ENCODE assay signal across 9 mouse cellular contexts in genomic region chr8:108915425-108915824, GRCm38 (mm10).
DNase-seq lines count a peak whose midpoint lies in the region; ATAC-seq lines count a peak whose summit lies in the region.
"Had no signal": no experiment of that assay in that cellular context is flagged by ENCODE, and none has a peak within 500 bp of the region (broad histone marks: within the 10 kb centered on the region; RNA-seq: fewer than 3 reads in every experiment).

No protein-coding gene starts in this region.

- no peak overlapping the region for H3K9ac ChIP-seq in stomach, embryonic 14.5 days (replicated peaks; ENCODE audit: low read depth, low read length)

- peaks cover 18% of the 10 kb centered on the region for H3K4me1 ChIP-seq in stomach, embryonic 14.5 days (ENCODE audit: control insufficient read depth, insufficient read depth, low read length)

- DNase-seq in CD4-positive, CD25-positive, alpha-beta regulatory T cell, adult 2 months (ENCODE audit: low read depth, low spot score), result peak; percentile 14
- DNase-seq in lung, postnatal 10 days, result peak; percentile 35
- no peak for DNase-seq in lung, adult 18-20 months
- DNase-seq in kidney, postnatal 10 days, result peak; percentile 53
- no peak for DNase-seq in T-cell, adult 2 months (ENCODE audit: low spot score)
- no peak for DNase-seq in urinary bladder, postnatal 4 days (ENCODE audit: low spot score in 2 of 2)
- DNase-seq: thymus, adult 18-20 months had no signal

- peak overlapping the region; percentile 89 for H3K27ac ChIP-seq in stomach, embryonic 14.5 days (ENCODE audit: low read length)

- no peaks in the 10 kb centered on the region for H3K27me3 ChIP-seq in stomach, embryonic 14.5 days (ENCODE audit: control insufficient read depth, insufficient read depth, low read length)

- H3K9me3 ChIP-seq in stomach, embryonic 14.5 days (ENCODE audit: control insufficient read depth, low read depth, low read length), result no peaks in the 10 kb centered on the region

- H3K4me2 ChIP-seq in stomach, embryonic 14.5 days (replicated peaks; ENCODE audit: low read depth, low read length), result 0 out of 2 replicates have a peak overlapping the region, but pooled peaks have one; percentile 18

- H3K36me3 ChIP-seq in stomach, embryonic 14.5 days (ENCODE audit: control insufficient read depth, insufficient read depth, low read length), result no peaks in the 10 kb centered on the region

- WGBS in stomach, embryonic 14.5 days, result 10% methylated on average over 6 of the region's 6 CpGs

- no peak for ATAC-seq in CD4-positive, CD25-positive, alpha-beta regulatory T cell, adult 4 months
- peak; percentile 38; the same call in 1 of the 2 replicates for ATAC-seq in stomach, embryonic 14.5 days (ENCODE audit: insufficient number of reproducible peaks, insufficient read depth, low FRiP score, low read depth)

- H3K4me3 ChIP-seq in stomach, embryonic 14.5 days (ENCODE audit: low read depth, low read length), result no peak overlapping the region

Comparison
In these comparisons a context has a peak if more than half of its experiments do, and no peak if none do; other contexts are left out.
1. DNase-seq: peak in CD4-positive, CD25-positive, alpha-beta regulatory T cell, adult 2 months (single experiment), lung, postnatal 10 days (single experiment) and kidney, postnatal 10 days (single experiment); none in lung, adult 18-20 months (0 of 2), T-cell, adult 2 months (single experiment) and urinary bladder, postnatal 4 days (0 of 2).